Mouse (Mus musculus): ENCODE data around the gene Gm10491.

Gm10491 gene

DNA sequence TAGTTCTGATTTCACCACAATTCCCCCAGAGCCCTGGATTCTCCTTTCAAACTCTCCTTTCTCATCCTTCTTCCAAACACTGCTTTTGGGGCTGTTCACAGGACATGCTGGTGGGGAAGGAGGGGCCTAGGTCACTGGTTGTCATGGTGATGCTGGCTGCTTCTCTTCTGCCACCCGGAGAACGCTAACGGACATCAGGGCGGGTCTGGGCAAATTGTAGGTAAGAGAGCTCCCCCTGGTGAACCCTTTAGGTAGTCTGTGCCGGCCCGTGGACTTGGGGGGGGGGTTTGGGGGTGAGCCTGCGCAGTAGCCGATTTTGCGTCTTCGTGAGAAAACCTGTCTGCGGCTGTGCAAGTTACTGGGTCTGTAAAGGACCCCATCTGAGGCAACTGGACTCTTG, 27.8 kb downstream of the Gm10491 start:
- peak; percentile 71 for DNase-seq (ENCODE audit: low spot score)

DNA sequence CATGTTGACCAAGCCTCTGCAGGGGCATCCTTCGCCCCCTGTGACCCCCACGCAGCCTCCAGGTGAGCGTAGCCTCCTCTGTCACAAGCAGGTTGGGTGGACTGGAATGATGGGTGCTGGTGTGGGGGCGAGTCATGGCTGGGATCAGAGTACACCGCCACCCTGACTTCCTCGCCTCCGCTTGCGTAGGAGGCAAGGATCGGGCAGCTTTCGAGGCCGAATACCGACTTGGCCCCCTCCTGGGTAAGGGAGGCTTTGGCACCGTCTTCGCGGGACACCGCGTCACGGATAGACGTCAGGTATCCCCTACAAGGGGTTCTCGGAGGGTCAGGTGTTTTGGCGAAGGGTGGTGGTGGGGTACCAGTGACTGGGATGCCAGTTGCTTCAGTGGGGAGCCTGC, 29.1 kb downstream of the Gm10491 start:
- peak; percentile 46 for DNase-seq (ENCODE audit: low spot score)

DNA sequence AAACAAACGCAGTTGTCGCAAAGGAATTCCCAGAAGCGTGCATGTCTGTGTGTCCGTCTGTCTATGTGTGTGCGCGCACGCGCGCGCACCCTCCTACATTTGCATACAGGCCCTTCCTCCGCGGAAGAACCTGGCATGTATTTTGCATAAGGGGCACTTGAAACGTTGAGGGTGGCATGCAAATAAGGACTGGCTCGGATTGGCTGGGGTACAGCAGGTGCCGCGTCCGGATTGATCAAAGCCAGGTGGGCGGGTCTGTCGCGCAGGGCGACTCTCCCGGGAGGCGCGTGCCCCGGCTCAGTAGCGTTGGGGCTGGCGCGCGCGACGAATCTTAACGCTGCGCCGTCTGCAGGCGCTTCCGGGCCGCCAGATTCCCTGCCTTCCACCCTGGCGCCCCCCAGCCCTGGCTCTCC, 29.6 kb downstream of the Gm10491 start, which contains the start of gene Pim2:
Gene Pim2 (plus strand): TSS at position 256 of the 413 bp plus-strand sequence.
- DNase-seq (ENCODE audit: low spot score) = peak; percentile 92

DNA sequence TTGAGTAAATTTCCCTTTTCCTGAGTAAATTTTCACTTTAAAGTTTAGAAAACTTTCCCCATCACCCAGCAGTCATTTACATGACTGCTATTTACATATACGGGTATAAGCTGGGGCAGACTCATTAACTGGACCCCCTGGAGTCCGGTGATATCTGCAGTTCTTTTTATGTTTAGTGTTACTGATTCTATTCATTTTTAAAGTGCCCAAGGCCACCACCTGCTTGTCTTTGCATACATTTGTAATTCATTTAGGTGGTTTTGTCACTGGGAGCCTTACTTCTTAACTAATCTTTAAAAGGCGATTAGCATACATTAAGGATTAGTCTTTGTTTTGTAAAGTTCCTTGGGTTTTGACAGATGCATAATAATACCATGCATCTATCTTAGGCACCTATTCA, 37.8 kb downstream of the Gm10491 start:
- DNase-seq (ENCODE audit: low spot score) = no peak

DNA sequence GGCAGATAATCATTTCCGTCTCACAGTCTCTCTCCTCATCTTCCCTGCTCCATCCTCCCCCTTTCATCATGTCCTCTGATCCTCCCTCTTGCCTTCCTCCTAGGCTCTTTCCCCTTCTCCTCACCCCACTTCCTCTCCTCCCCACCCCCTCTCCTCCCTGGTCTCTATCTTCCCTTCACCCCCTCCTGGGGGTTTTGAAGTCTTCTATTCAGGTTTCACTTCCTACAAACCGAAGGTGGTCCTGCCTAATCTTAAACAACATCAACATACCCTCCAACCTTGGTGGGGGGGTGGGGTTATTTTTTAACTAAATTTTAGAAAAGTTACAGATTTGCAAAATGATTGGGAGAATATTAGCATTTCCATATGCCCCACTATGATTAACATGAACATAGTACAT, 39.1 kb downstream of the Gm10491 start:
- DNase-seq (ENCODE audit: low spot score) = no peak

DNA sequence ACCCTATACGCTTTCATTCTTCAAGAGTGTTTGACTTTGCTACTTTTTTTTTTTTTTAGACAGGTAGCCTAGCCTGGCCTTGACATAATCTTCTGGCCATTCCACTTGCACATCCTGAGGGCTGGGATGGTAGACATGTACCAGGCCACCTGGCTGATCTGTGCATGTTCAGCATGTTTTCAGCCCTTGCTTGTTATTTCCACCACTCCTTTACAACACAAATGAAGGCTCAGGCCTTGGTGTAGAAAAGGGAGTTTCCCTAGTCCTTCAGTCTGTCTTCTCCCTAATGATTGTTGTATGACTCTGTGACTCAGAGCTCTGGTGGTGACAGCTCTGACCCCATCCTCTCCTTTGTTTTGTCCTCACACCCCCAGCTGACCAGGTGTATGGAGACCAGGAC, 40.5 kb downstream of the Gm10491 start:
- DNase-seq (ENCODE audit: low spot score) = no peak

DNA sequence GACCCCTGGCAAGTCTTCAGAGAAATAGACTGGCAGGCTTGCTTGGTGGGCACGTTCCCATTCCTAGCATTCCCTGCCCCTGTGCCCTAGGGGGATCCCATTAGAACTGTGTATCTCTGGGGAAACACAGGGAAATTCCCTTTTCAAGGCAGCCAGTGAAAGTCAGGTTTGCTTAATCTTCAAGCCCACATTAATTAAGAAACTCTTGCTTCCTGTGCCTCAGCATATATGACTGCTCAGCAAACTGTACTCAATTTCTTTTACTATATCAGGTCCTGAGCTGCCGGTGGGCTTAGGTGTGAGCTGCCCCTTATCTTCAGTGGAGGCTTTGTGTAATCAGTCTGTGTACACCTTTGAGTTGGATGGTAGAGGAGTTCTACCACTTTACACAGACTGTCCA, 41.8 kb downstream of the Gm10491 start:
- no peak for DNase-seq (ENCODE audit: low spot score)

DNA sequence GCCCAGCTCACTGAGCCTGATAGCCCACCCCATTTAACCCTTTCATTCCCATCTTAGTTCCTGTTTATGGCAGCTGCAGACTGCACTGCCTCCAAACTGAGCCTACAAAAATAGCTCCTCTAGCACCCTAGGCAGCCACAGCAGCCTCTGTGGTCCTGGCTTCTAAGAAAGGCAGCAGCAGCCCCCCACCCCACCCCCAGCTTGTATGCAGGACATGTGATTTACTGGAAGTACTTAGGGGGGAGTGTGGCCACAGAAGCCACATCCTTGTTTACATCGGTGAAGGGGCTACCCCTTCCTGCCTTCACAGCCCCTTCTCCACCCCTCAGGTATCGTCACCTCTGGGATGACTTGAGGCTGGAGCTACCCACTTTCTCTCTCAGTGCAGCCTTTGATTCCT, 42.3 kb downstream of the Gm10491 start:
- peak; percentile 79 for DNase-seq (ENCODE audit: low spot score)

DNA sequence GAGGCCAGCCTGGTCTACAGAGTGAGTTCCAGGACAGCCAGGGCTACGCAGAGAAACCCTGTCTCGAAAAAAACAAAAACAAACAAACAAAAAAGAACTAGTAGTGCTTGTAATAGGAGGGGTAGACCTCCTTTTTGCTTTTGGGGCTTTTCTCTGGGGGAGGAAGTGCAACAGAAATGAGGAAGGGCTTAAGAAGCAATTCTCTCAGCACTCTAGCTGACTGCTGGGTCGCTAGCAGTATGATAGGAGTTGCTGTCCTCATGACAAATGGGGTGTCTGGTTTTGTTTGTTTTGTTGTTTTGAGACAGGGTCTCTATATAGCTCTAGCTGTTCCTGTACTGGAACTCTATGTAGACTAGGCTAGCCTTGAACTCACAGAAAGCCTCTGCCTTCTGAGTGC, 43.1 kb downstream of the Gm10491 start:
- DNase-seq (ENCODE audit: low spot score) = no peak

DNA sequence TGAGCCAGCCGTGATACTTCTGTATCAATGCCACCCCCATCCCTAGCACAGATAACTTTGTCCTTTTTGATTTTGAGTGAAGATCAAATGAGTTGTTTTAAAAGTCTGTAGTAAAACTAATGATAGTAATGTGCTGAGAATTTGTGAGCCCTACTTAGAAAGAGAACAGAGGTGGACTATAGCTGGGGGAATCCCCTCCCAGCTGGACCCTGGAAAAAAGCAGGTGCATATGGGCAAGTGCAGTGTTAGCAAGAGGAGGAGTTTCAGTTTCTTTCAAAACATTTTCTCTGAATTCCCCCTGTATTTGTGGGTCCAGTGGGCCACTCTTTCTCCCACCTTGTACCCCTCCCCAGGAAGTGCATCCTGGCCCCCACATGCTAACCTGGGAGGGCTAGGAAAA, 44.5 kb downstream of the Gm10491 start:
- no peak for DNase-seq (ENCODE audit: low spot score)

DNA sequence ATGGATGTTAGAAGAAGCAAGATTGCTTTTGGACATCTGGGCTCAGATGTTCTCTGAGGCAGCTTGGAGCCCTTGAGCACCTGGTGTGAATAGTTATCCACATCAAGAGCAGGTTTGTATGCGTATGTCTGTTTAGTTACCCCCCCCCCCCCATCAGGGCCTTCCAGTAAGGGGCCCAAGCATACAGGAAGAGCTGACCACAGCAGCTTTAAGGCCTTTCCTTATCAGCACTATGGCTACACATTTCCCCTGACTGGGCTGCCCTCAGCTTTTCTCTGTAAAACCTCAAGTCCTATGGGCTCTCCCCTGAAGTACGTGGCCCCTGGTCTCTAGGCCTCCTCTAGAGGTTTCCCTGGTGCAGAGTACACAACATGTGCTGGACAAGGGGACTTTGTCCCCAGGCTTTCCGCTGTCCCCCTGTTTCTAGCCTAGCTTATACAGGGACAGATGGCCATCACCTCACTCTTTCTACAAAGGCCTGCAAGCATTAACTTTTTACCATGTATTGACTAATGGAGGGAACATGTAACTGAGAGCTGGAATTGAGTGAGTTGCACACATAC, 48.4 kb downstream of the Gm10491 start:
- no peak for DNase-seq (ENCODE audit: low spot score)
